Mouse (Mus musculus) MEL (cell line): Measurements from ENCODE around the gene Elmsan1. TPM values are rescaled to one million over a fixed set of nuclear protein-coding genes. Genes with fewer than 3 reads are reported as not detected.
A peak's percentile ranks its signal among the peaks of the same experiment; 100 is the strongest.
"Not testable (repeated sequence)": the region's sequence is repeated elsewhere in the genome, so short reads cannot be mapped to it uniquely, and the experiment has no call there.

ENCODE experiments used
- DNase-seq: peaks from one replicate; pipeline ENCODE4 v3.0.0; 2011; ENCODE audit warnings: low read depth, low spot score
- H3K27ac ChIP-seq: 2 replicates; pipeline ENCODE4 v1.5.1; 2012; ENCODE audit warnings: low read depth, mild to moderate bottlenecking, control low read depth, low read length, moderate library complexity; ENCODE audit not compliant: control insufficient read depth
- H3K27me3 ChIP-seq, 2 experiments: fragments of 150-350 bp in 1 of 2; sonication (generic) in 1 of 2; 2 replicates each; pipeline ENCODE4 v1.6.1; 2012; ENCODE audit warnings: low read length in 2 of 2, mild to moderate bottlenecking in 2 of 2, improper control_type of control experiment in 1 of 2, moderate library complexity in 1 of 2; ENCODE audit not compliant: insufficient read depth in 2 of 2, control insufficient read depth in 1 of 2
- H3K36me3 ChIP-seq, 2 experiments: 2 replicates each; pipeline ENCODE4 v1.6.1; 2012 to 2014; ENCODE audit warnings: low read length in 2 of 2, improper control_type of control experiment in 1 of 2, inconsistent platforms in 1 of 2, mild to moderate bottlenecking in 1 of 2; ENCODE audit not compliant: insufficient read depth in 2 of 2, control insufficient read depth in 1 of 2
- H3K4me1 ChIP-seq, 2 experiments: fragments of 150-350 bp in 1 of 2; sonication (generic) in 1 of 2; 2 replicates each; pipeline ENCODE4 v1.6.1; 2012; ENCODE audit warnings: low read length in 2 of 2, improper control_type of control experiment in 1 of 2, mild to moderate bottlenecking in 1 of 2; ENCODE audit not compliant: insufficient read depth in 2 of 2, control insufficient read depth in 1 of 2
- H3K4me3 ChIP-seq, 2 experiments: fragments of 150-350 bp in 1 of 2; sonication (generic) in 1 of 2; 2 replicates each; pipeline ENCODE4 v1.5.1; 2012; ENCODE audit warnings: low read depth in 2 of 2, low read length in 2 of 2, mild to moderate bottlenecking in 2 of 2, moderate library complexity in 2 of 2, control low read depth in 1 of 2, improper control_type of control experiment in 1 of 2; ENCODE audit not compliant: control insufficient read depth in 1 of 2, insufficient read depth in 1 of 2
- H3K79me2 ChIP-seq: 2 replicates; pipeline ENCODE4 v1.6.1; 2012; ENCODE audit warnings: mild to moderate bottlenecking, low read length, moderate library complexity; ENCODE audit not compliant: control insufficient read depth, poor library complexity, insufficient read depth
- H3K9ac ChIP-seq: 2 replicates; pipeline ENCODE4 v1.6.1; 2012; ENCODE audit warnings: low read depth, mild to moderate bottlenecking, control low read depth, low read length, moderate library complexity; ENCODE audit not compliant: control insufficient read depth, poor library complexity, severe bottlenecking
- H3K9me3 ChIP-seq: fragments of 150-350 bp; sonication (generic); replicated peaks from 2 replicates; pipeline ENCODE4 v1.6.1; 2012; ENCODE audit warnings: mild to moderate bottlenecking, low read length, improper control_type of control experiment, moderate library complexity; ENCODE audit not compliant: insufficient read depth
- BHLHE40 ChIP-seq: IDR thresholded peaks from 2 replicates; pipeline ENCODE4 v1.6.1; 2012; ENCODE audit warnings: low read depth, mild to moderate bottlenecking, inconsistent platforms, low read length, improper control_type of control experiment, borderline replicate concordance
- GABPA ChIP-seq: IDR thresholded peaks from 2 replicates; pipeline ENCODE4 v1.6.1; 2012; ENCODE audit warnings: low read depth, mild to moderate bottlenecking, inconsistent platforms, low read length, improper control_type of control experiment, moderate library complexity
- JUND ChIP-seq: IDR thresholded peaks from 2 replicates; pipeline ENCODE4 v1.6.1; 2011; ENCODE audit warnings: low read depth, mild to moderate bottlenecking, improper control_type of control experiment, low read length
- KAT2A ChIP-seq: conservative IDR thresholded peaks from 2 replicates; pipeline ENCODE4 v1.6.1; 2012; ENCODE audit warnings: low read depth, low read length, improper control_type of control experiment, inconsistent platforms
- MAX ChIP-seq: IDR thresholded peaks from 2 replicates; pipeline ENCODE4 v1.6.1; 2011; ENCODE audit warnings: low read length, improper control_type of control experiment
- MAZ ChIP-seq: IDR thresholded peaks from 2 replicates; pipeline ENCODE4 v1.6.1; 2012; ENCODE audit warnings: low read depth, mild to moderate bottlenecking, inconsistent platforms, low read length, improper control_type of control experiment
- MXI1 ChIP-seq: IDR thresholded peaks from 2 replicates; pipeline ENCODE4 v1.6.1; 2011; ENCODE audit warnings: mild to moderate bottlenecking, low read depth, low read length, improper control_type of control experiment
- MYC ChIP-seq: IDR thresholded peaks from 2 replicates; pipeline ENCODE4 v1.6.1; 2011; ENCODE audit warnings: low read depth, mild to moderate bottlenecking, low read length, improper control_type of control experiment, moderate library complexity
- NELFE ChIP-seq: IDR thresholded peaks from 2 replicates; pipeline ENCODE4 v1.6.1; 2011; ENCODE audit warnings: low read depth, low read length, improper control_type of control experiment
- POLR2A ChIP-seq, 2 experiments: IDR thresholded peaks; 2 replicates each; pipeline ENCODE4 v1.6.1; 2011 to 2012; ENCODE audit warnings: low read length in 2 of 2, mild to moderate bottlenecking in 2 of 2, control low read depth in 1 of 2, improper control_type of control experiment in 1 of 2, low read depth in 1 of 2, moderate library complexity in 1 of 2; ENCODE audit not compliant: control insufficient read depth in 1 of 2, insufficient read depth in 1 of 2, poor library complexity in 1 of 2
- POLR2AphosphoS2 ChIP-seq: IDR thresholded peaks from 2 replicates; pipeline ENCODE4 v1.6.1; 2011; ENCODE audit warnings: low read length, improper control_type of control experiment
- SIN3A ChIP-seq: IDR thresholded peaks from 2 replicates; pipeline ENCODE4 v1.6.1; 2012; ENCODE audit warnings: low read length, improper control_type of control experiment, inconsistent platforms
- TCF12 ChIP-seq: IDR thresholded peaks from 2 replicates; pipeline ENCODE4 v1.6.1; 2014; ENCODE audit warnings: low read depth, mild to moderate bottlenecking, inconsistent platforms, low read length, improper control_type of control experiment, moderate library complexity
- UBTF ChIP-seq: IDR thresholded peaks from 2 replicates; pipeline ENCODE4 v1.6.1; 2012; ENCODE audit warnings: low read depth, mild to moderate bottlenecking, inconsistent platforms, low read length, improper control_type of control experiment, moderate library complexity, borderline replicate concordance; ENCODE audit not compliant: insufficient read depth
- USF1 ChIP-seq: IDR thresholded peaks from 2 replicates; pipeline ENCODE4 v1.6.1; 2014; ENCODE audit warnings: low read depth, mild to moderate bottlenecking, inconsistent platforms, low read length, improper control_type of control experiment, moderate library complexity
- USF2 ChIP-seq, 2 experiments: IDR thresholded peaks; 2 replicates each; pipeline ENCODE4 v1.6.1; 2011 to 2012; ENCODE audit warnings: improper control_type of control experiment in 2 of 2, low read length in 2 of 2, borderline replicate concordance in 1 of 2, inconsistent platforms in 1 of 2, low read depth in 1 of 2, mild to moderate bottlenecking in 1 of 2; ENCODE audit not compliant: insufficient read depth in 1 of 2
- ZC3H11A ChIP-seq: IDR thresholded peaks from 2 replicates; pipeline ENCODE4 v1.6.1; 2012; ENCODE audit warnings: low read depth, mild to moderate bottlenecking, inconsistent platforms, low read length, improper control_type of control experiment
- ZMIZ1 ChIP-seq: IDR thresholded peaks from 2 replicates; pipeline ENCODE4 v1.6.1; 2012; ENCODE audit warnings: low read depth, mild to moderate bottlenecking, inconsistent platforms, low read length, improper control_type of control experiment, moderate library complexity
- polyA plus RNA-seq, 2 experiments: library from polyadenylated mRNA; stranded (reverse) in 1 of 2; unstranded in 1 of 2; fragments of >175 nt in 1 of 2; fragments of >200 nt in 1 of 2; gene quantifications; 2 replicates each; pipeline versions ENCODE4 v1.2.1 to v1.2.4; 2012; ENCODE audit warnings: low replicate concordance in 2 of 2, low read depth in 1 of 2; ENCODE audit not compliant: insufficient read length in 2 of 2, insufficient read depth in 1 of 2, missing spikeins in 1 of 2
- total RNA-seq: library from RNA; depleted of rRNA; stranded (reverse); fragments of 300-350 nt; gene quantifications from 2 replicates; pipeline ENCODE4 v1.2.3, GENCODE M21; 2012

Elmsan1 gene
- total and polyA plus RNA-seq, 3 experiments: 7.7 to 25.3 TPM; not detected in 1

DNA sequence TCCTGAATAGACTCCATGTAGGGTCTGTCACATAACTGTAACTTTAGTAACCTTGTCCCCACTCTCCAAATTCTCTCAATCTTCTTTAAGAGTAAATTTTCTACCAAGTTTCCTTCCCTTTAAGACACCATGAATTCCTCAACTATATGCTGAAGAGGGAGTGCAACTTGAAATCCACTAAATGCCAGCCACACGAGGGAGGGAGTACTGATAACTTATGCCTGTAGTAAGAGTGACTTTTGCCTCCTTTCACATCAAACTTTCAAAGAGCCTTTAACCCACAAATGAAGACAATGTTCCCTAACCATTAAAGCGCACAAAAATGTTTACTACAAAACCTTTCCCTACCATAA is 117.2 kb downstream of the Elmsan1 start:
- peak overlapping the region; percentile 85 for H3K9ac ChIP-seq
- peaks cover 6 to 10% of the 10 kb centered on the region in 2 experiments for H3K4me1 ChIP-seq
- H3K4me3 ChIP-seq: peak overlapping the region; percentile 68 to 80
- H3K27ac ChIP-seq: 0 out of 2 replicates have a peak overlapping the region, but pooled peaks have one; percentile 4
- TF ChIP-seq ZMIZ1: no peak
- TF ChIP-seq GABPA: no peak
- TF ChIP-seq MAZ: no peak
- no peak for TF ChIP-seq KAT2A
- no peak for TF ChIP-seq UBTF
- no peak for TF ChIP-seq NELFE
- TF ChIP-seq ZC3H11A: no peak
- TF ChIP-seq BHLHE40: no peak
- TF ChIP-seq POLR2A (IDR thresholded peaks at IDR 0.05; ENCODE audit: control insufficient read depth in 1 of 2, insufficient read depth in 1 of 2, low read depth in 1 of 2, low read length in 2 of 2, poor library complexity in 1 of 2): no peak
- TF ChIP-seq JUND: no peak
- peaks cover 2% of the 10 kb centered on the region; the same call in 1 of the 2 replicates for H3K79me2 ChIP-seq
- no peaks in the 10 kb centered on the region for H3K9me3 ChIP-seq
- peaks cover 0 to 19% of the 10 kb centered on the region in 2 experiments; a peak in 2 of 4 replicates for H3K36me3 ChIP-seq
- H3K27me3 ChIP-seq: no peaks in the 10 kb centered on the region
- peak; percentile 55 for DNase-seq

DNA sequence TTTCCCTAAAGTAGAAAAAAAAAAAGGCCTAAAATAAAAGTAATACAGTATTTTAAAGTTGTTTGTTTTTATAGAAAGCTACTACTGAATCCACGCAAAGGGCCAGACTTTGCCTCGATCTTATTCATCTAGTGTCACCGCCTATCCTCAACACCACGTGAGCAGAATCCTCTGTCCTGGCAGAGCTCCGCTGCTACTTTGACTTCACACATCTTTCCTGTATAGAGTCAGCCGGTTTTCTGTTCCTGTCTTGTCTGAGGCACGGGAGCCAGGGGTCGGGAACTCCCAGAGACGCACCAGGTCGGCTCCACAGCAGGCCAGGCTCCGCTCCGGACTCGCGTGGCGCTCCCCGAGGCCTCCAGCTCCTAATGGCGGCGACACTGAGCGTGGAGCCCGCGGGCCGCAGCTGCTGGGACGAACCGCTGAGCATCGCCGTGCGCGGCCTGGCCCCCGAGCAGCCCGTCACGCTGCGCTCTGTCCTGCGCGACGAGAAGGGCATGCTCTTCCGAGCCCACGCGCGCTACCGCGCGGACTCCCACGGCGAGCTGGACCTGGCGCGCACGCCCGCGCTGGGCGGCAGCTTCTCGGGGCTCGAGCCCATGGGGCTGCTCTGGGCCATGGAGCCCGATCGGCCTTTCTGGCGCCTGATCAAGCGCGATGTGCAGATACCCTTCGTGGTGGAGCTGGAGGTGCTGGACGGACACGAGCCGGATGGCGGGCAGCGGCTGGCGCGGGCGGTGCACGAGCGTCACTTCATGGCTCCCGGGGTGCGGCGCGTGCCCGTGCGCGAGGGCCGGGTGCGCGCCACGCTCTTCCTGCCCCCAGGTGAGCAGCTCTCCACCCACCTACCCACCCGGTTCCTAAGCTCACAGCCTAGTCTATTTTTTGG is 117.8 kb downstream of the Elmsan1 start, which contains the start of gene Acot6:
Gene Acot6, plus strand, starts transcription at position 51 of the 889 bp plus-strand sequence.
- DNase-seq: peak; percentile 83
- H3K79me2 ChIP-seq: not testable (repeated sequence)

More for the DNA sequence above, 117.8 kb downstream of the Elmsan1 start, which contains the start of gene Acot6:
- peaks cover 6 to 10% of the 10 kb centered on the region in 2 experiments for H3K4me1 ChIP-seq
- H3K27ac ChIP-seq: peak within 1 kb of the TSS; percentile 36
- H3K36me3 ChIP-seq: peaks cover 0 to 19% of the 10 kb centered on the region in 2 experiments; a peak in 2 of 4 replicates
- not testable (repeated sequence) for H3K27me3 ChIP-seq, H3K9me3 ChIP-seq
- TF ChIP-seq MAX (peak; percentile 90), MYC (0 out of 2 replicates have a peak, but pooled peaks have one; percentile 38), TCF12 (peak; percentile 39; the same call in 1 of the 2 replicates), POLR2A (IDR thresholded peaks at IDR 0.05; ENCODE audit: control insufficient read depth in 1 of 2, insufficient read depth in 1 of 2, low read depth in 1 of 2, low read length in 2 of 2, poor library complexity in 1 of 2) (peak; percentile 46 to 71; a peak in 3 of 4 replicates), USF2 (IDR thresholded peaks at IDR 0.05; ENCODE audit: borderline replicate concordance in 1 of 2, insufficient read depth in 1 of 2, low read depth in 1 of 2, low read length in 2 of 2) (peak in 1 of 2 experiments; percentile 67; a peak in 1 of 4 replicates), MXI1 (peak; percentile 86), USF1 (peak; percentile 91), SIN3A (peak; percentile 36), POLR2AphosphoS2 (peak; percentile 63; the same call in 1 of the 2 replicates), NELFE (peak; percentile 73)
- H3K4me3 ChIP-seq: peak within 1 kb of the TSS; percentile 68 to 80
- H3K9ac ChIP-seq: peak within 1 kb of the TSS; percentile 85
